21 mouse cellular contexts compared by ENCODE assay signal in the genomic region with DNA sequence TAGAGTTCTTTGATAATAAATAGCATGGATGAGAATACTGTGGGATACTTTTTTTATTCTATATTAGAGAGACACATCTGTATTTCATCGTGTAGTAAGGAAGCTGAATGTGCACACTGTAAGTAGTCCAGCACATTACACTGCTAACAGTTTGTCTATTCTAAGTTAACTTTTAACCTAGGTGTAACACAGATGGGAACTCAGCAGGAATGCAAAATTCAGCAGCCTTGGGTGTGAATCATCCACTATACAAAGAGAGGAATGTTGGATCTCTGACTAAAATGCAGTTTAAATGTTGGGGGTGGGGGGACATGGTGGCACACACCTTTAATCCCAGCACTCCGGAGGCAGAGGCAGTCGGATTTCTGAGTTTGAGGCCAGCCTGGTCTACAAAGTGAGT. TPM values are rescaled to one million over a fixed set of nuclear protein-coding genes. Genes with fewer than 3 reads are reported as not detected.
A peak's percentile ranks its signal among the peaks of the same experiment; 100 is the strongest.
DNase-seq lines count a peak whose midpoint lies in the region; ATAC-seq and TF ChIP-seq lines count a peak whose summit lies in the region.
"Had no signal": no experiment of that assay in that cellular context is flagged by ENCODE, and none has a peak within 500 bp of the region (broad histone marks: within the 10 kb centered on the region; RNA-seq: fewer than 3 reads in every experiment).

No protein-coding gene starts in this region.

- H3K4me1 ChIP-seq in kidney, embryonic 14.5 days (ENCODE audit: control insufficient read depth, insufficient read depth, low read length): no peaks in the 10 kb centered on the region
- no peaks in the 10 kb centered on the region for H3K4me1 ChIP-seq in kidney, embryonic 15.5 days
- H3K4me1 ChIP-seq in hindbrain, embryonic 16.5 days (ENCODE audit: control insufficient read depth, insufficient read depth, low read depth, low read length): no peaks in the 10 kb centered on the region
- H3K4me1 ChIP-seq: embryonic facial prominence, embryonic 12.5 days; heart, embryonic 12.5 days; hindbrain, embryonic 10.5 days; hindbrain, embryonic 15.5 days had no signal

- no peaks in the 10 kb centered on the region for H3K27me3 ChIP-seq in kidney, embryonic 14.5 days (ENCODE audit: control insufficient read depth, insufficient read depth, low read length)
- H3K27me3 ChIP-seq in Patski: no peaks in the 10 kb centered on the region
- no peaks in the 10 kb centered on the region for H3K27me3 ChIP-seq in kidney, embryonic 15.5 days
- H3K27me3 ChIP-seq in hindbrain, embryonic 16.5 days (replicated peaks; ENCODE audit: control insufficient read depth, insufficient read depth, low read length): no peaks in the 10 kb centered on the region
- H3K27me3 ChIP-seq: embryonic facial prominence, embryonic 12.5 days; heart, embryonic 12.5 days; hindbrain, embryonic 15.5 days had no signal

- peak; percentile 18 for DNase-seq in kidney, adult 18-20 months
- peak; percentile 31 for DNase-seq in Patski (ENCODE audit: low read depth, low spot score)
- peak; percentile 20 to 30 for DNase-seq in kidney, postnatal 25 days
- DNase-seq: adrenal gland, postnatal 10 days; cerebellum, adult 11-12 months; cerebellum, adult 9-10 months; cerebellum, postnatal 25 days; gastrocnemius, postnatal 10 days had no signal

- no peaks in the 10 kb centered on the region for H3K36me3 ChIP-seq in kidney, embryonic 14.5 days (ENCODE audit: control insufficient read depth, insufficient read depth, low read length)
- no peaks in the 10 kb centered on the region for H3K36me3 ChIP-seq in kidney, embryonic 15.5 days
- H3K36me3 ChIP-seq in hindbrain, embryonic 16.5 days (ENCODE audit: control insufficient read depth, insufficient read depth, low read length): no peaks in the 10 kb centered on the region
- H3K36me3 ChIP-seq: embryonic facial prominence, embryonic 12.5 days; heart, embryonic 12.5 days; hindbrain, embryonic 10.5 days; hindbrain, embryonic 15.5 days had no signal

- POLR2A ChIA-PET in Patski (lab: Charles Lee): no interaction called here

- H3K27ac ChIP-seq in kidney, embryonic 14.5 days (ENCODE audit: low read depth, low read length): no peak overlapping the region
- no peak overlapping the region for H3K27ac ChIP-seq in kidney, embryonic 15.5 days
- H3K27ac ChIP-seq in hindbrain, embryonic 16.5 days (ENCODE audit: low read depth, low read length): no peak overlapping the region
- H3K27ac ChIP-seq: embryonic facial prominence, embryonic 12.5 days; hindbrain, embryonic 10.5 days; hindbrain, embryonic 15.5 days had no signal

- H3K4me2 ChIP-seq in kidney, embryonic 14.5 days (replicated peaks; ENCODE audit: low read depth, low read length): no peak overlapping the region
- H3K4me2 ChIP-seq in kidney, embryonic 15.5 days: no peak overlapping the region
- H3K4me2 ChIP-seq in hindbrain, embryonic 16.5 days (ENCODE audit: low read length): no peak overlapping the region
- H3K4me2 ChIP-seq: embryonic facial prominence, embryonic 12.5 days; heart, embryonic 12.5 days; hindbrain, embryonic 15.5 days had no signal

- in situ Hi-C loops in Patski (cut with MboI; ENCODE audit: low pct_unique_long_range_greater_than_20kb): no loop called here

- no peaks in the 10 kb centered on the region for H3K9me3 ChIP-seq in kidney, embryonic 14.5 days (ENCODE audit: control insufficient read depth, low read length)
- H3K9me3 ChIP-seq in kidney, embryonic 15.5 days (replicated peaks): no peaks in the 10 kb centered on the region
- no peaks in the 10 kb centered on the region for H3K9me3 ChIP-seq in hindbrain, embryonic 16.5 days (ENCODE audit: control insufficient read depth, low read length)
- H3K9me3 ChIP-seq: embryonic facial prominence, embryonic 12.5 days; hindbrain, embryonic 10.5 days; hindbrain, embryonic 15.5 days had no signal

- H3K4me3 ChIP-seq in kidney, embryonic 14.5 days (ENCODE audit: low read length): no peak overlapping the region
- no peak overlapping the region for H3K4me3 ChIP-seq in kidney, embryonic 15.5 days (replicated peaks)
- H3K4me3 ChIP-seq in hindbrain, embryonic 16.5 days (ENCODE audit: low read length): no peak overlapping the region
- H3K4me3 ChIP-seq: embryonic facial prominence, embryonic 12.5 days; heart, embryonic 12.5 days; hindbrain, embryonic 10.5 days; hindbrain, embryonic 15.5 days had no signal

- ATAC-seq in kidney, embryonic 14.5 days (ENCODE audit: low FRiP score, low TSS enrichment): no peak
- ATAC-seq in Patski: peak; percentile 90
- ATAC-seq in kidney, embryonic 15.5 days (replicated peaks; ENCODE audit: low FRiP score): 0 out of 2 replicates have a peak, but pooled peaks have one; percentile 49
- no peak for ATAC-seq in hindbrain, embryonic 16.5 days
- ATAC-seq in cerebellum, adult (ENCODE audit: insufficient number of reproducible peaks, low FRiP score, low TSS enrichment): no peak
- ATAC-seq: forebrain, embryonic 16.5 days had no signal

- CTCF ChIA-PET in Patski (lab: Charles Lee): no interaction called here

- no peak overlapping the region for H3K9ac ChIP-seq in kidney, embryonic 14.5 days (ENCODE audit: low read depth, low read length)
- no peak overlapping the region for H3K9ac ChIP-seq in kidney, embryonic 15.5 days
- H3K9ac ChIP-seq in hindbrain, embryonic 16.5 days (ENCODE audit: low read depth, low read length): no peak overlapping the region
- H3K9ac ChIP-seq: embryonic facial prominence, embryonic 12.5 days; heart, embryonic 12.5 days; hindbrain, embryonic 15.5 days had no signal

- no peak for TF ChIP-seq CTCF in Patski (IDR thresholded peaks at IDR 0.05)

- WGBS in kidney, embryonic 14.5 days: 95% methylated on average over 3 of the region's 3 CpGs
- 77% methylated on average over 3 of the region's 3 CpGs for WGBS in kidney, embryonic 15.5 days
- WGBS in hindbrain, embryonic 16.5 days: 85% methylated on average over 3 of the region's 3 CpGs

RNA-seq across cellular contexts. Expression of a gene that starts 26.1 kb away (rescaled TPM):
- polyA plus RNA-seq in kidney, embryonic 14.5 days (2014; fragmentation: Nextera tagmentation; extraction: Ambion mirVana): 0.10 and 0.83 TPM in 2 replicates
- polyA plus RNA-seq in Patski (2021): 15.0 TPM
- 1.4 TPM in 2 replicates for polyA plus RNA-seq in kidney, embryonic 15.5 days (2015; fragmentation: Nextera tagmentation; extraction: Ambion mirVana)
- not detected in 2 replicates for polyA plus RNA-seq in hindbrain, embryonic 16.5 days (2015; fragmentation: Nextera tagmentation; extraction: Ambion mirVana)
- polyA plus RNA-seq: brain, embryonic 14.5 days; cortical plate, adult 2 months; embryonic facial prominence, embryonic 12.5 days; forebrain, embryonic 11.5 days; forebrain, embryonic 16.5 days; frontal cortex, adult 2 months; heart, embryonic 12.5 days; hindbrain, embryonic 10.5 days; hindbrain, embryonic 15.5 days had no signal

Comparison
In these comparisons a context has a peak if more than half of its experiments do, and no peak if none do; other contexts are left out.
1. ATAC-seq: peak in Patski (single experiment) and kidney, embryonic 15.5 days (single experiment); none in kidney, embryonic 14.5 days (single experiment), hindbrain, embryonic 16.5 days (single experiment) and cerebellum, adult (single experiment).
2. Peak in every context shown above with its lines, with median percentiles within 50 percentile points of each other: DNase-seq.